Mouse (Mus musculus): ENCODE data around the gene Smok3b.

The Smok3b gene

DNA sequence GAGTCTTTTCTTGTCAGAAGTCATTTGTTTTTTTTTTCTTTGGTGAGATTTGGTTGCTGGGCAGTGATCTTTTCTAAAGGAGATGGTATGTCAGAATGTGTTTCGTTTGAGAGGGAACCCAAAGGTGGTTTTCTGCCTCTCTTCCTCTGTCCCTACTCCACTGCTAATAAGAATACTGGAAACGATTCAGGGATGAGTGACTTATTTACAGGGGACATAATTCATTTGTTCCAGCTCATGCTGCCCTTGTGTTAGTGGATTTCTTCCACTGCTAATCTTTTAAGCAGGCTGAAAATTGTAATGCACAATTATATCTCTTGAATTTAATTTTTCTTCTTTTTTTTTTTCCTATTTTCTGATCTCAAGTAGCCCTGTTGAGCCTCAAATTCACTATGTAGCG lies 65.6 kb downstream of the Smok3b start:
- no peak for DNase-seq

DNA sequence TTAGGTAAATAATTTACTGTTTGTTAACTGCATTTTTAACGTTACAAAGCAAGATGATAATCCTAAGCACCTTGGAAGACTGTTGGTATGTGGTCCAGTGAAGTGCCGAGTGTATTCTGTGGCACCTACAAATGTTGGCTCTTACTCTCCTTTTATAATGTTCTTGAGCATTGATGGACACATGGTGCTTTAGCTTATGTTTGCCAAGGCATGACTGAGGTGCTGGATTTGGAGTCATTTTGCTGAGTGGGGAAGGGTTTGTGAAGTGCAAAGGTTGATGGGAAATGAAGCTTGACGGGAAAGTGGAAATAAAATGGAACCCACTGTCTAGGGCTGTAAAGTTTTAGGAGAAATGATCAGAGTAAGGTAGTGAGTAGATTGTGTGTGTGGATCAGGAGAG lies 67.1 kb downstream of the Smok3b start:
- peak; percentile 57 for DNase-seq

DNA sequence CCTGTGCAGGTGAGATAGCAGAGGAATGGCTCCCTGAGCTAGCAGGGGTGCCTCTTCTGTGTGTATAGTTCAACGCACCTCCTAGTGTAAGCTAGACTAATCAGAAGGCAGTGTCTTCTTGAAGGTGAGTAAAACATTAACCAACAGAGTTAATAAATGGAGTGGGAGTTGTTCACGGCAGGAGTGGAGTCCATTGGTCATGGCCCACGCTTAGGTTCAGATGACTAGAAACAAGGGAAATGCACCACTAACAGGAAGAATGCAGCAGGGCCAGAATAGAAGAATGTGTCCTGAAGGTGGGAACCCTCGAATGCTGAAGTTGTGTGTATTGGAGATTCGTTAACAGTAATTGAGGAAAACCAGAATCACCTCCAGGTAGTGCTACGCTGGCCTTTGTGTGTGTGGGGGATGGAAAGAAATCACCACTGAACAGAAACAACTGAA lies 67.9 kb downstream of the Smok3b start:
- peak; percentile 76 for DNase-seq

DNA sequence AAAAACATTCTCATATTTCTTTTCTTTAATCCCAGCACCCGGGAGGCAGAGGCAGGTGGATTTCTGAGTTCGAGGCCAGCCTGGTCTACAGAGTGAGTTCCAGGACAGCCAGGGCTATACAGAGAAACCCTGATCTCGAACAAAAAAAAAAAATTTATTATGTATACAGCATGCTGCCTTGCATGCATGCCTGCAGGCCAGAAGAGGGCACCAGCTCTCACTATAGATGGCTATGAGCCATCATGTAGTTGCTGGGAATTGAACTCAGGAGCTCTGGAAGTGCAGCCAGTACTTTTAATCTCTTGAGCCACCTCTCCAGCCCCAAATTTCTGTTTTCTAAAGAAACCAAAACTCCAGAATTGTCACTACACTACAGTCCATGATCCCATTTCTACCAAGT lies 69.0 kb downstream of the Smok3b start:
- peak; percentile 24 for DNase-seq

DNA sequence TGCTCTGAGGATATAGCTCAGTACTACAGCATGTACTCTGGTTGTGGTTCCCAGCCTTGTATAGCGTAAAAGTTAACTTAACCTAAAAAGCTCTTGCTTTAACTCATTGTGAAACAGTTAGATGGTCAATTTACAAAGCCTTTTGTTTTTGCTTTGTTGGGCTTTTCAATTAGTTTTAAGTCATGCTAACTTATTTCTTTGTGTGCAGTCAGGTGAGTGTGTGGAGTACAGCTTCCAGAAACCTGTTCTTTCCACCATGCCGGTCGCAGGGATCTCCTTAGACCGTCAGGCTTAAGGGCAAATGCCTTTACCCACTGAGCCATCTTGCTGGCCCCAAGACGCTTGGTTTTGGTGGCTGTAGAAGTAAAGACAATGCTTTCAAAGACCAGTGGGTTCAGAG lies 69.5 kb downstream of the Smok3b start:
- no peak for DNase-seq

DNA sequence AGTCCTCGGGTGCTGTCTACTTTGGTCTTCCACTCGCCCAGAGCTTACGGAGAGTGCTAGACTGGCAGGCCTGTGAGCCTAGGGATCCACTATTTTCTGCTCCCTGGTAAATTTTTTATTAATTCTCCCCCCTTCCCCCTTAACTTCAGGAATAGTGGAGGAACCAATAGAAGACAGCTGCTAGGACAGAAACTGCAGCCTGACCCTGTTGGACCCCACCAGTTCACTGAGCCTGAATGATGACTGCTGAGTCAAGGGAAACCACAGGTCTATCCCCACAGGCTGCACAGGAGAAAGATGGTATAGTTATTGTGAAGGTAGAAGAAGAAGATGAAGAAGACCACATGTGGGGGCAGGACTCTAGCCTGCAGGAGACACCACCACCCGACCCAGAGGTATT lies 71.5 kb downstream of the Smok3b start:
- no peak for DNase-seq

DNA sequence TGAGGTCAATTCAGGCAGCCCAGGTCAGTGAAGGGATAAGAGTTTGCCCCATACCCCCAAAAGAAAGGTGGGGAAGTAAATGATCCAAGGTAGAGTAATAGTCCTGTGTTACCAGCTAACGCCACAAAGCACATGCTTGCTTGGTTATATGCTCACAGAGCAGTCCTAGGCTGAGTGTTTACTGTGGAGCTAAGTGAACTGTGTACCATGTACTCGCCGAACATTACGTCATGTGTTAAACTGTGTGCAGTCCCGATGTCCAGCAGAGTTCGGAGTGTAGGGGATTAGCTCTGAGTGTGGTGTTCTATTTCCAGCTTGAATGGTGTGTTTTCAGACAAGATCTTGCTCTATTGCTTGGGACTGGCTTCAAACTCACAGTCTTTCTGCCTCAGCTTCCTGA lies 73.2 kb downstream of the Smok3b start:
- no peak for DNase-seq

Data from kidney, postnatal 14 days (tissue).